Mouse (Mus musculus) hindbrain, embryonic 11.5 days (tissue): ENCODE data around the gene Fbxo28. TPM values are rescaled to one million over a fixed set of nuclear protein-coding genes. Genes with fewer than 3 reads are reported as not detected.

Experiments
- polyA plus RNA-seq: library from polyadenylated mRNA; unstranded; fragments of >200 nt; fragmentation: Nextera tagmentation; extraction: Ambion mirVana; gene quantifications from 2 replicates; pipeline ENCODE4 v1.2.1, GENCODE M21; 2014

The Fbxo28 gene
- polyA plus RNA-seq, 1 experiment from 2014 or later, result 35.7 TPM

Other genes starting within 250 kb of the Fbxo28 start
- gene Srp9, start 216.9 kb downstream of the Fbxo28 start, polyA plus RNA-seq, result 179 and 180 TPM in 2 replicates
- gene Vmn1r1, start 177.1 kb downstream of the Fbxo28 start, polyA plus RNA-seq, result not detected in 2 replicates
- gene Degs1, start 58.8 kb downstream of the Fbxo28 start, polyA plus RNA-seq, result 78.8 and 79.6 TPM in 2 replicates
- 28.0 and 30.3 TPM in 2 replicates for gene Trp53bp2, start 67.5 kb upstream of the Fbxo28 start, polyA plus RNA-seq
- gene Capn2, start 176.0 kb upstream of the Fbxo28 start, polyA plus RNA-seq, result 69.5 and 78.2 TPM in 2 replicates
- not detected in 2 replicates for gene Capn8, start 223.4 kb upstream of the Fbxo28 start, polyA plus RNA-seq